Mouse (Mus musculus): ENCODE results near the gene S100a6. TPM values are rescaled to one million over a fixed set of nuclear protein-coding genes. Genes with fewer than 3 reads are reported as not detected.

The S100a6 gene
- polyA plus RNA-seq, 1 experiment: 3,458 TPM

DNA sequence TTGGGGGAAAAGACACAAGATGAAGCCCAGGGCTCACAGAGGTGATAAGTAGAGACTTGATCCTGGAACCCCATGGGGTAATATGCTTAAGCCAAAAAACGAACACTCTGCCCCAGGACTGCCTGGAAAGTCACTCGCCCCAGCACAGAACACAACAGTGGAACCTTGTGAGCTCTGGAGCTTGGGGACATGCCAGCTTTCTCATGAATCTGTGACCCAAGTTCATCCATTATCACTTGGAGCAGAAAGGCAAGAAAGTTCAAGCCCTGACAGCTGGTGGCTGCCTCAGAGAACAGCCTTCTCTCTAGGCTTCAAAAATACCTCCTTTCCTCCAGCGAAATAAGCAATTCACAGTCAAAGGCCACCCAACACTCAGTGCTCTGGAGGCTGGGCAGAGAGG, 13.3 kb upstream of the S100a6 start:
- Histone ChIP-seq H3K4me3 (ENCODE audit: insufficient read depth, low read length) (no peak overlapping the region), H3K4me1 (ENCODE audit: control insufficient read depth, insufficient read depth, low read length) (peaks cover 24% of the 10 kb centered on the region), H3K27ac (ENCODE audit: insufficient read depth, low read length) (no peak overlapping the region)
- TF ChIP-seq CTCF (IDR thresholded peaks at IDR 0.05; ENCODE audit: borderline replicate concordance, insufficient read depth, low read length): no peak
- no peak for TF ChIP-seq POLR2A (IDR thresholded peaks at IDR 0.05; ENCODE audit: low read depth, low read length)

DNA sequence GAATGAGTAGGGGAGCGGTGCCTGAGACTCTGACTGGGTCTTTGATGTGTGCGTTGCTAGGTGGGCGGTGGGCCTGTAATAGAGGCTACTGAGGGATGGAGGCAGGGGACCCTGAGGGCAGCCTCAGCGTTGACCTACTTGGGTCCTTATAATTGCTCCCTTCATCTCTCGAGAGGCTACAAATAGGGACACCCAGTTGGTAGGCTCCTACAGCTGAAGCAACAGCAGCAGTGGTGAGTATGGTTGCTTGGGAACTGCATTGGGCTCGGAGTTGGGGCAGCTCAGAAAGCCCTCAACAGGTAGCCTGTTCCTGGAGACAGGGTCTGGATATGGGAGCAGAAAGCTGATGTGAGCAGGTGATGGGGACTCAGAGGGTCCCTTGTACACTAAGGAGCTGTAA, 12.6 kb upstream of the S100a6 start:
- peaks cover 29% of the 10 kb centered on the region for H3K4me1 ChIP-seq (ENCODE audit: control insufficient read depth, insufficient read depth, low read length)
- no peak overlapping the region for H3K4me3 ChIP-seq (ENCODE audit: insufficient read depth, low read length)
- peak overlapping the region; percentile 63 for H3K27ac ChIP-seq (ENCODE audit: insufficient read depth, low read length)
- no peak for TF ChIP-seq POLR2A (IDR thresholded peaks at IDR 0.05; ENCODE audit: low read depth, low read length)
- TF ChIP-seq CTCF (IDR thresholded peaks at IDR 0.05; ENCODE audit: borderline replicate concordance, insufficient read depth, low read length): no peak

DNA sequence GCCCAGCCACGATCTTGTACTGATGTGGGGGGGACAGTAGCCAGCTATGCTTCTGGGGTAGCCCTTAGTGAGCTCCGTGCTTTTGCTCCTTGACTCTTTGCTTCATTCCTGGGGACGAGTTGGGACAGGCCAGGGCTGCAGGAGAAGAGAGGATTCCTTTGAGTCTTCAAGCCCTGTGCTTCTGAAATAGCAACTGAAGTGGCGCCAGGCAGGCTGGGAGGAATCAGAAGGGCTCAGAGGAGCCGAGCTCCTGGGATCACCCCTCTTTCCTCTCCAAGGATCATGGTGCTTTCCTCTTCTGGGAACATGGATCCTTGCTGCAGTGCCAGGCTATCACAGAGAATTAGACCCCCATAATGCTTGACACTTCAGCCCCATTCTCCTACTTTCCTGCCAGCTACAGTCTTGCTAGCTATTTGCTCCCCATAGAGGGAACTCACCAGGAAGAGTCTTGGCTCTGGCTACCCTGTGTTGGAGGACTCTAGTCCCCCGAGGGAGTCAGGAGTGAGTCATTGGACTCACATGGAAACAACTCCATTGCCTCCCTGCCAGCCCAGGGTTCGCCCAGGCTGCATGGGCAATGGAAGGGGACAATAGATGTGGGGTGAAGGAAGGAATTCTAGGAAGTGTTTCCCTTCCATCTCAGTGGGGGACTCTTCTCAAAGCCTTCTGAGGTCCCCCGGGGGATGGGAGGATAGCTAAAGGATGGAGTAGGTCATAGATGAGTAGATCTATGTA, 12.1 kb upstream of the S100a6 start:
- TF ChIP-seq CTCF (IDR thresholded peaks at IDR 0.05; ENCODE audit: borderline replicate concordance, insufficient read depth, low read length) (no peak), POLR2A (IDR thresholded peaks at IDR 0.05; ENCODE audit: low read depth, low read length) (no peak)
- Histone ChIP-seq H3K27ac (ENCODE audit: insufficient read depth, low read length) (peak overlapping the region; percentile 63), H3K4me1 (ENCODE audit: control insufficient read depth, insufficient read depth, low read length) (peaks cover 35% of the 10 kb centered on the region), H3K4me3 (ENCODE audit: insufficient read depth, low read length) (no peak overlapping the region)

GRCm38 (mm10) chr3:90601486-90602110, 11.1 kb upstream of the S100a6 start, which contains the start of gene Gm42674:
TSS of gene Gm42674 (plus strand) at chr3:90601904.
- H3K4me3 ChIP-seq (ENCODE audit: insufficient read depth, low read length): no peak within 1 kb of the TSS
- peaks cover 39% of the 10 kb centered on the region for H3K4me1 ChIP-seq (ENCODE audit: control insufficient read depth, insufficient read depth, low read length)
- TF ChIP-seq POLR2A (IDR thresholded peaks at IDR 0.05; ENCODE audit: low read depth, low read length): no peak
- TF ChIP-seq CTCF (IDR thresholded peaks at IDR 0.05; ENCODE audit: borderline replicate concordance, insufficient read depth, low read length): no peak
- H3K27ac ChIP-seq (ENCODE audit: insufficient read depth, low read length): peak within 1 kb of the TSS; percentile 94

DNA sequence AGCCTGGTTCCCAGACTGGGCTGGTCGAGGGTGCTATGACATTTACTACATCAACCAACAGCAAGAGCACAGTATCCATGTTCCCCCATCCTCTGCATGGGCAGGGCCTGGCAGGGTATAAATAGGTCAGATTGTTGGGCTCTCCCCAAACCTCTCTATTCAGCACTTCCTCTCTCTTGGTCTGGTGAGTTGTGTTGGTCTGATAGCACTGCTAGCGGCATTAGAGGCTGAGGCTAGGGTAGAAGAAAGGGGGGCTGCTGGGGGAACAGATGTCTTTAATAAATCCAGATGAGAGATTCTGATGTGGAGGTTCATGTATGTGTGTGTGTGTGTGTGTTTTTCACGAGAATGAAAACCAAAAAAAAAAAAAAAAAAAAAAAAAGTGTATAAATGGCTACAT, 9.1 kb upstream of the S100a6 start, which contains the start of gene S100a4:
S100a4 (plus strand) TSS at position 149 of the 400 bp plus-strand sequence.
- H3K27ac ChIP-seq (ENCODE audit: insufficient read depth, low read length): peak within 1 kb of the TSS; percentile 97
- peak within 1 kb of the TSS; percentile 18 for H3K4me3 ChIP-seq (ENCODE audit: insufficient read depth, low read length)
- TF ChIP-seq POLR2A (IDR thresholded peaks at IDR 0.05; ENCODE audit: low read depth, low read length) (peak; percentile 77), CTCF (IDR thresholded peaks at IDR 0.05; ENCODE audit: borderline replicate concordance, insufficient read depth, low read length) (no peak)
- H3K4me1 ChIP-seq (ENCODE audit: control insufficient read depth, insufficient read depth, low read length): peaks cover 42% of the 10 kb centered on the region

GRCm38 (mm10) chr3:90604416-90604815, 8.3 kb upstream of the S100a6 start:
- peaks cover 42% of the 10 kb centered on the region for H3K4me1 ChIP-seq (ENCODE audit: control insufficient read depth, insufficient read depth, low read length)
- peak overlapping the region; percentile 97 for H3K27ac ChIP-seq (ENCODE audit: insufficient read depth, low read length)
- TF ChIP-seq POLR2A (IDR thresholded peaks at IDR 0.05; ENCODE audit: low read depth, low read length) (peak; percentile 49; the same call in 1 of the 2 replicates), CTCF (IDR thresholded peaks at IDR 0.05; ENCODE audit: borderline replicate concordance, insufficient read depth, low read length) (no peak)
- H3K4me3 ChIP-seq (ENCODE audit: insufficient read depth, low read length): peak overlapping the region; percentile 18

GRCm38 (mm10) chr3:90605049-90605448, 7.6 kb upstream of the S100a6 start:
- Histone ChIP-seq H3K4me3 (ENCODE audit: insufficient read depth, low read length) (peak overlapping the region; percentile 12), H3K27ac (ENCODE audit: insufficient read depth, low read length) (peak overlapping the region; percentile 97), H3K4me1 (ENCODE audit: control insufficient read depth, insufficient read depth, low read length) (peaks cover 40% of the 10 kb centered on the region)
- TF ChIP-seq POLR2A (IDR thresholded peaks at IDR 0.05; ENCODE audit: low read depth, low read length) (no peak), CTCF (IDR thresholded peaks at IDR 0.05; ENCODE audit: borderline replicate concordance, insufficient read depth, low read length) (no peak)

- peak overlapping the region; percentile 97 for H3K27ac ChIP-seq (ENCODE audit: insufficient read depth, low read length)
- TF ChIP-seq CTCF (IDR thresholded peaks at IDR 0.05; ENCODE audit: borderline replicate concordance, insufficient read depth, low read length) (no peak), POLR2A (IDR thresholded peaks at IDR 0.05; ENCODE audit: low read depth, low read length) (no peak; the same call in 1 of the 2 replicates)
- no peak overlapping the region for H3K4me3 ChIP-seq (ENCODE audit: insufficient read depth, low read length)
- H3K4me1 ChIP-seq (ENCODE audit: control insufficient read depth, insufficient read depth, low read length): peaks cover 34% of the 10 kb centered on the region
These were observed 6.9 kb upstream of the S100a6 start for GRCm38 (mm10) chr3:90605736-90606135.

DNA sequence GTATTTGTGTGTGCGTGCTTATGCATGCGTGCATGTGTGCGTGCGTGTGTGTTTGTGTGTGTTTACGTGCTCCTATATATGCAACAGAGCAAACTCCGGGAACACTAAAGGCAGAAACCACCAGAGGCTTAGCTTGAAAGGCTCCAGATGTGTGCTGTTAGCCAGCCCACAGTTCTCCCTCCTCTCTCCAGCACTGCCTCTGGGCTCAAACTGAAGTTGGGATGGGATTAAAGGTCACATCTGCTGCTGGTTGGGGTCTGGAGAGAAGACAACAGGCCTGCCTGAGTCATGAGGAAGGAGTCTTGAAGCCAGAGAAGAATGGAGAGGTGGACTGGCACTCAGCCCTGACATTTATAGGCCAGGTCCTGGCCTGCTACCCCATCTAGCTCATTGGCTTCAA, 6.5 kb upstream of the S100a6 start:
- Histone ChIP-seq H3K4me3 (ENCODE audit: insufficient read depth, low read length) (no peak overlapping the region), H3K27ac (ENCODE audit: insufficient read depth, low read length) (peak overlapping the region; percentile 97), H3K4me1 (ENCODE audit: control insufficient read depth, insufficient read depth, low read length) (peaks cover 30% of the 10 kb centered on the region)
- TF ChIP-seq CTCF (IDR thresholded peaks at IDR 0.05; ENCODE audit: borderline replicate concordance, insufficient read depth, low read length): no peak
- TF ChIP-seq POLR2A (IDR thresholded peaks at IDR 0.05; ENCODE audit: low read depth, low read length): peak; percentile 23; the same call in 1 of the 2 replicates

GRCm38 (mm10) chr3:90607361-90607760, 5.3 kb upstream of the S100a6 start:
- H3K27ac ChIP-seq (ENCODE audit: insufficient read depth, low read length): no peak overlapping the region
- no peak overlapping the region for H3K4me3 ChIP-seq (ENCODE audit: insufficient read depth, low read length)
- peaks cover 28% of the 10 kb centered on the region for H3K4me1 ChIP-seq (ENCODE audit: control insufficient read depth, insufficient read depth, low read length)
- TF ChIP-seq POLR2A (IDR thresholded peaks at IDR 0.05; ENCODE audit: low read depth, low read length) (no peak; the same call in 1 of the 2 replicates), CTCF (IDR thresholded peaks at IDR 0.05; ENCODE audit: borderline replicate concordance, insufficient read depth, low read length) (no peak)

Data from embryonic fibroblast, embryonic 13.5 days (primary cell).